Mouse (Mus musculus) intestine, embryonic 14.5 days (tissue): ENCODE data around the gene Muc5ac. TPM values are rescaled to one million over a fixed set of nuclear protein-coding genes. Genes with fewer than 3 reads are reported as not detected.

Experiments
- ATAC-seq: fragments of 200-750 bp; cut with Nextera tagmentation; replicated peaks from 2 replicates; pipeline ENCODE4 v1.8.0; 2017; ENCODE audit warnings: low read depth, moderate number of reproducible peaks, moderate TSS enrichment, moderate library complexity; ENCODE audit not compliant: low FRiP score, low TSS enrichment
- DNase-seq: peaks from one replicate; pipeline ENCODE4 v3.0.0-alpha.2; 2018; ENCODE audit warnings: low spot score
- H3K27ac ChIP-seq: fragments of 300-500 bp; sonication (generic); 2 replicates; pipeline ENCODE4 v1.5.1; 2014; ENCODE audit warnings: low read depth, mild to moderate bottlenecking, control low read depth
- H3K27me3 ChIP-seq: fragments of 300-500 bp; sonication (generic); replicated peaks from 2 replicates; pipeline ENCODE4 v1.6.1; 2014; ENCODE audit warnings: low read length, control low read depth; ENCODE audit not compliant: control insufficient read depth, insufficient read depth
- H3K36me3 ChIP-seq: fragments of 300-500 bp; sonication (generic); 2 replicates; pipeline ENCODE4 v1.6.1; 2014; ENCODE audit warnings: low read length, control low read depth; ENCODE audit not compliant: control insufficient read depth, insufficient read depth
- H3K4me1 ChIP-seq: fragments of 300-500 bp; sonication (generic); replicated peaks from 2 replicates; pipeline ENCODE4 v1.6.1; 2014; ENCODE audit warnings: low read length, control low read depth, mixed read lengths; ENCODE audit not compliant: control insufficient read depth, insufficient read depth
- H3K4me2 ChIP-seq: fragments of 300-500 bp; sonication (generic); 2 replicates; pipeline ENCODE4 v1.6.1; 2014; ENCODE audit warnings: low read length
- H3K4me3 ChIP-seq: fragments of 300-500 bp; sonication (generic); 2 replicates; pipeline ENCODE4 v1.5.1; 2014; ENCODE audit warnings: low read depth, low read length, control low read depth, mixed read lengths
- H3K9ac ChIP-seq: fragments of 300-500 bp; sonication (generic); 2 replicates; pipeline ENCODE4 v1.6.1; 2014; ENCODE audit warnings: mild to moderate bottlenecking, low read length
- H3K9me3 ChIP-seq: fragments of 300-500 bp; sonication (generic); 2 replicates; pipeline ENCODE4 v1.6.1; 2016; ENCODE audit warnings: low read length, control low read depth; ENCODE audit not compliant: control insufficient read depth
- WGBS: fragments of 180-500 bp; shearing (Covaris S2); extraction: QIAGEN DNeasy Blood & Tissue Kit; methylation state at CpG from one replicate; pipeline ENCODE4 v1.1.7; 2014; 5-methylcytosine and 5-hydroxymethylcytosine counted together
- polyA plus RNA-seq: library from polyadenylated mRNA; unstranded; fragments of >200 nt; fragmentation: Nextera tagmentation; extraction: Ambion mirVana; gene quantifications from 2 replicates; pipeline ENCODE4 v1.2.1, GENCODE M21; 2014

Muc5ac gene
- polyA plus RNA-seq, 1 experiment from 2014 or later = not detected

GRCm38 (mm10) chr7:141817355-141818075, 28.7 kb downstream of the Muc5ac start:
- Histone ChIP-seq H3K4me1 (no peaks in the 10 kb centered on the region), H3K4me2 (no peak overlapping the region), H3K36me3 (no peaks in the 10 kb centered on the region), H3K9me3 (no peaks in the 10 kb centered on the region), H3K27ac (no peak overlapping the region), H3K9ac (no peak overlapping the region), H3K4me3 (no peak overlapping the region), H3K27me3 (no peaks in the 10 kb centered on the region)
- DNase-seq (no peak), ATAC-seq (no peak)
- 69% methylated on average over 11 of the region's 11 CpGs for WGBS

GRCm38 (mm10) chr7:141818267-141818666, 29.5 kb downstream of the Muc5ac start:
- no peak overlapping the region for H3K9ac ChIP-seq
- 74% methylated on average over 3 of the region's 3 CpGs for WGBS
- H3K4me1 ChIP-seq = no peaks in the 10 kb centered on the region
- H3K4me3 ChIP-seq = no peak overlapping the region
- no peak for DNase-seq
- ATAC-seq = no peak
- no peak overlapping the region for H3K4me2 ChIP-seq
- H3K27ac ChIP-seq = no peak overlapping the region
- H3K36me3 ChIP-seq = no peaks in the 10 kb centered on the region
- no peaks in the 10 kb centered on the region for H3K9me3 ChIP-seq
- H3K27me3 ChIP-seq = no peaks in the 10 kb centered on the region

GRCm38 (mm10) chr7:141822582-141823261, 34.0 kb downstream of the Muc5ac start:
- WGBS = 39% methylated on average over 4 of the region's 4 CpGs
- H3K27ac ChIP-seq = no peak overlapping the region
- no peaks in the 10 kb centered on the region for H3K4me1 ChIP-seq
- H3K9me3 ChIP-seq = no peaks in the 10 kb centered on the region
- ATAC-seq = 0 out of 2 replicates have a peak, but pooled peaks have one; percentile 40
- no peaks in the 10 kb centered on the region for H3K36me3 ChIP-seq
- DNase-seq = no peak
- no peak overlapping the region for H3K9ac ChIP-seq
- H3K4me3 ChIP-seq = no peak overlapping the region
- H3K4me2 ChIP-seq = no peak overlapping the region
- no peaks in the 10 kb centered on the region for H3K27me3 ChIP-seq

GRCm38 (mm10) chr7:141823699-141824098, 34.9 kb downstream of the Muc5ac start:
- no peak overlapping the region for H3K9ac ChIP-seq
- no peaks in the 10 kb centered on the region for H3K27me3 ChIP-seq
- no peak overlapping the region for H3K4me2 ChIP-seq
- H3K4me1 ChIP-seq = no peaks in the 10 kb centered on the region
- no peaks in the 10 kb centered on the region for H3K9me3 ChIP-seq
- H3K4me3 ChIP-seq = no peak overlapping the region
- no peaks in the 10 kb centered on the region for H3K36me3 ChIP-seq
- 77% methylated on average over 6 of the region's 6 CpGs for WGBS
- ATAC-seq (no peak), DNase-seq (no peak)
- no peak overlapping the region for H3K27ac ChIP-seq

DNA sequence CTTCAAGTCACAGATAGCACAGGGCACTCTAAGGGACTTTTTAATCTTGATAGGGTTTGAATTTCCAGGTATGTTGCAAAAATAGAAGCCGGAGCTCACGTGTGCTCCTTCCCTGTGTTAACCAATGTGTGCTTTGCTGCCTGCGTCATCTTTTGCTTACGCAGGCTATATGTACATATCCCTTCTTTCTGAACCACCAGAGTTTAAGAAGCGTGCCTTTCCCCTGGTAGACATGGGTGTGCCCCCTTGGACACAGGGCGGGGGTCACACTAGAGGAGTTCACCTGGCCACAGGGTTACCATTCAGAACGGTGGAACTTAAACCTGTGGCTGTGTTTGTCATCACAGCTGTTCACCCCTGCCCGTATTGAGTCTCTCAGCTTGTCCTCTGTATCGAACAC, 35.6 kb downstream of the Muc5ac start:
- Histone ChIP-seq H3K27ac (no peak overlapping the region), H3K36me3 (no peaks in the 10 kb centered on the region), H3K9ac (no peak overlapping the region), H3K4me3 (no peak overlapping the region), H3K4me2 (no peak overlapping the region), H3K9me3 (no peaks in the 10 kb centered on the region), H3K4me1 (no peaks in the 10 kb centered on the region), H3K27me3 (no peaks in the 10 kb centered on the region)
- DNase-seq (no peak), ATAC-seq (no peak)
- WGBS = 83% methylated on average over 9 of the region's 9 CpGs

GRCm38 (mm10) chr7:141835941-141836340, 47.2 kb downstream of the Muc5ac start:
- WGBS = 81% methylated on average over 7 of the region's 7 CpGs

DNA sequence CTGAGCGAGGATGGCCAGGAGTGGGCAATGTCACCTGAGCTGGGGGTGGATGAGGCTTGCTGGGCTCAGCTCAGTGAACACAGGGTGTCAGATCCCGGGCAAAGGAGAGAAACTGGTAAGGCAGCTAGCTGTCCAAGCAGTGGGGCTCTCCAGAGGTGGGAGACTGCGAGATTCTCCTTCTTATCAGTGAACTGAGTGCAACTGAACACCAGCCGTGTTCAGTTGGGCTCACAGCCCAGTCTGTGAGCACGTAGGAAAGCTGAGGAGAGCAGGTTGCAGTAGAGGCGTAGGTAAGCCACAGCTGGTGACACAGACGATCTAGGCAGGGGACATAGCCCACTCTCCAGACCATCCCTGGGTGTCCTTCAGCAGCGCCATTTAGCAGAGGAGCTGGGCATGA, 47.7 kb downstream of the Muc5ac start:
- Histone ChIP-seq H3K36me3 (no peaks in the 10 kb centered on the region), H3K9ac (no peak overlapping the region), H3K4me1 (no peaks in the 10 kb centered on the region; the same call in 1 of the 2 replicates), H3K9me3 (no peaks in the 10 kb centered on the region), H3K27ac (no peak overlapping the region), H3K27me3 (no peaks in the 10 kb centered on the region), H3K4me2 (no peak overlapping the region), H3K4me3 (no peak overlapping the region)
- 72% methylated on average over 8 of the region's 8 CpGs for WGBS
- DNase-seq = no peak
- ATAC-seq = no peak

More at GRCm38 (mm10) chr7:141835941-141836340, 47.2 kb downstream of the Muc5ac start:
- H3K36me3 ChIP-seq = no peaks in the 10 kb centered on the region
- H3K4me1 ChIP-seq = no peaks in the 10 kb centered on the region; the same call in 1 of the 2 replicates
- ATAC-seq (no peak), DNase-seq (no peak)
- no peak overlapping the region for H3K27ac ChIP-seq
- no peak overlapping the region for H3K4me3 ChIP-seq
- H3K9ac ChIP-seq = no peak overlapping the region
- no peaks in the 10 kb centered on the region for H3K27me3 ChIP-seq
- H3K4me2 ChIP-seq = no peak overlapping the region
- no peaks in the 10 kb centered on the region for H3K9me3 ChIP-seq

DNA sequence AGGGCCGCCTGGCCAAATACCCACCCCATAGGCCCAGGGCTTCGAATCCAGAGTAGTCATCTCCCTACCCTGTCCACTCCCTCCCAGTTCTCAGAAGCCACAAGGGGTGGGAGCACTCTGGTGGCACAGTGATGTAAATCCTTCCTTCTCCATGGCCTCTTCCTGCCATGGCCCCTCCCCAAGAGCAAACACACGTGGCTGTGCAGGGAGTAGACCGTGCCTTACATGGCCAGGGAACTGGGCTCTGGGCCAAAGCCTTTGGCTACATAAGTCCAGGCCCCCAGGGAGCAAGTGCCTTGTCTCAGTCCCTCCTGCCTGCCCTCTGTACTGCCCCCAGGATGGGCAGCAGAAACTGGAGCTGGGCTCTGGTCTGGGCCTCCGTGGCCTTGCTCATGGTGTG, 50.0 kb downstream of the Muc5ac start, which contains the start of gene Muc5b:
Gene Muc5b, plus strand, starts transcription at position 292 of the 400 bp plus-strand sequence.
- ATAC-seq (peak; percentile 32; the same call in 1 of the 2 replicates), DNase-seq (no peak)
- H3K9ac ChIP-seq = no peak within 1 kb of the TSS
- no peaks in the 10 kb centered on the region for H3K9me3 ChIP-seq
- H3K4me2 ChIP-seq = no peak within 1 kb of the TSS
- no peak within 1 kb of the TSS for H3K27ac ChIP-seq
- no peaks in the 10 kb centered on the region for H3K27me3 ChIP-seq
- H3K4me1 ChIP-seq = no peaks in the 10 kb centered on the region; the same call in 1 of the 2 replicates
- H3K4me3 ChIP-seq = no peak within 1 kb of the TSS
- 48% methylated on average over 5 of the region's 5 CpGs for WGBS
- no peaks in the 10 kb centered on the region for H3K36me3 ChIP-seq
